ENCODE assay signal across 10 mouse cellular contexts in genomic region chr8:84759126-84759525, GRCm38 (mm10). TPM values are rescaled to one million over a fixed set of nuclear protein-coding genes. Genes with fewer than 3 reads are reported as not detected.
DNase-seq lines count a peak whose midpoint lies in the region; ATAC-seq and TF ChIP-seq lines count a peak whose summit lies in the region.
"Had no signal": no experiment of that assay in that cellular context is flagged by ENCODE, and none has a peak within 500 bp of the region (broad histone marks: within the 10 kb centered on the region; RNA-seq: fewer than 3 reads in every experiment).

No protein-coding gene starts in this region.

- TF ChIP-seq EP300 in liver, postnatal 0 days (IDR thresholded peaks at IDR 0.05; ENCODE audit: low read depth) = no peak

- WGBS in forebrain, embryonic 15.5 days = 63% methylated on average over 7 of the region's 7 CpGs
- WGBS in forebrain, embryonic 14.5 days = 68% methylated on average over 7 of the region's 7 CpGs
- WGBS in liver, postnatal 0 days (ENCODE audit: insufficient replicate concordance) = 59% methylated on average over 7 of the region's 7 CpGs

- H3K4me2 ChIP-seq in forebrain, embryonic 15.5 days (replicated peaks) = no peak overlapping the region; the same call in 1 of the 2 replicates
- H3K4me2 ChIP-seq in forebrain, embryonic 14.5 days (ENCODE audit: low read length) = no peak overlapping the region
- no peak overlapping the region for H3K4me2 ChIP-seq in liver, postnatal 0 days (ENCODE audit: low read depth, low read length)
- H3K4me2 ChIP-seq: liver, embryonic 15.5 days had no signal

- TF ChIP-seq CTCF in liver, postnatal 0 days (IDR thresholded peaks at IDR 0.05; ENCODE audit: low read depth) = peak; percentile 73

- H3K4me3 ChIP-seq in forebrain, embryonic 15.5 days = no peak overlapping the region
- no peak overlapping the region for H3K4me3 ChIP-seq in forebrain, embryonic 14.5 days (ENCODE audit: low read depth, low read length)
- H3K4me3 ChIP-seq in liver, postnatal 0 days (ENCODE audit: low read depth, low read length) = no peak overlapping the region
- H3K4me3 ChIP-seq: liver, embryonic 15.5 days had no signal

- peaks cover 83% of the 10 kb centered on the region for H3K4me1 ChIP-seq in forebrain, embryonic 15.5 days
- peaks cover 17% of the 10 kb centered on the region for H3K4me1 ChIP-seq in forebrain, embryonic 14.5 days (ENCODE audit: control insufficient read depth, insufficient read depth, low read length)
- H3K4me1 ChIP-seq in liver, postnatal 0 days (ENCODE audit: insufficient read depth) = no peaks in the 10 kb centered on the region
- H3K4me1 ChIP-seq: liver, embryonic 15.5 days had no signal

- peaks cover 15% of the 10 kb centered on the region; the same call in 1 of the 2 replicates for H3K36me3 ChIP-seq in forebrain, embryonic 15.5 days
- H3K36me3 ChIP-seq in forebrain, embryonic 14.5 days (ENCODE audit: control insufficient read depth, insufficient read depth, low read length) = peaks cover 50% of the 10 kb centered on the region
- H3K36me3 ChIP-seq in liver, postnatal 0 days (replicated peaks; ENCODE audit: insufficient read depth, low read length) = no peaks in the 10 kb centered on the region
- H3K36me3 ChIP-seq: liver, embryonic 15.5 days had no signal

- no peak for ATAC-seq in forebrain, embryonic 15.5 days (replicated peaks)
- no peak for ATAC-seq in forebrain, embryonic 14.5 days
- ATAC-seq in liver, postnatal 0 days = peak; percentile 47
- no peak for ATAC-seq in frontal cortex, adult (ENCODE audit: low TSS enrichment)

- H3K9me3 ChIP-seq in forebrain, embryonic 15.5 days = no peaks in the 10 kb centered on the region
- no peaks in the 10 kb centered on the region for H3K9me3 ChIP-seq in forebrain, embryonic 14.5 days (replicated peaks; ENCODE audit: control insufficient read depth, low read length)
- H3K9me3 ChIP-seq in liver, postnatal 0 days (ENCODE audit: low read length) = no peaks in the 10 kb centered on the region
- H3K9me3 ChIP-seq: liver, embryonic 15.5 days had no signal

- H3K27ac ChIP-seq in forebrain, embryonic 15.5 days (replicated peaks) = peak overlapping the region; percentile 19
- H3K27ac ChIP-seq in forebrain, embryonic 14.5 days (ENCODE audit: low read depth, low read length) = no peak overlapping the region
- H3K27ac ChIP-seq in liver, postnatal 0 days (ENCODE audit: low read depth) = no peak overlapping the region
- H3K27ac ChIP-seq: liver, embryonic 15.5 days had no signal

- DNase-seq in forebrain, embryonic 14.5 days (ENCODE audit: low spot score) = no peak
- peak; percentile 27 for DNase-seq in A20 (ENCODE audit: low read depth, low spot score)
- peak; percentile 66 to 73 for DNase-seq in cerebellum, postnatal 10 days
- DNase-seq in liver, postnatal 0 days = peak; percentile 40
- no peak for DNase-seq in embryo, embryonic 10 days (ENCODE audit: low spot score)
- no peak for DNase-seq in right cerebral cortex, adult 18-20 months
- DNase-seq: right cerebral cortex, postnatal 25 days had no signal

- no peak overlapping the region for H3K9ac ChIP-seq in forebrain, embryonic 15.5 days (replicated peaks)
- no peak overlapping the region for H3K9ac ChIP-seq in forebrain, embryonic 14.5 days (ENCODE audit: low read length)
- no peak overlapping the region for H3K9ac ChIP-seq in liver, postnatal 0 days (replicated peaks)
- H3K9ac ChIP-seq: liver, embryonic 15.5 days had no signal

- H3K27me3 ChIP-seq in forebrain, embryonic 15.5 days = no peaks in the 10 kb centered on the region
- H3K27me3 ChIP-seq in forebrain, embryonic 14.5 days (replicated peaks; ENCODE audit: control insufficient read depth, insufficient read depth, low read length) = no peaks in the 10 kb centered on the region
- no peaks in the 10 kb centered on the region for H3K27me3 ChIP-seq in liver, postnatal 0 days (ENCODE audit: insufficient read depth, low read length)

RNA-seq across cellular contexts. Expression of gene G430095P16Rik, which starts 36.3 kb away (rescaled TPM):
- polyA plus RNA-seq in forebrain, embryonic 15.5 days (2015; fragmentation: Nextera tagmentation; extraction: Ambion mirVana) = 2.7 TPM in 2 replicates
- 1.5 and 1.7 TPM in 2 replicates for polyA plus RNA-seq in forebrain, embryonic 14.5 days (2014; fragmentation: Nextera tagmentation; extraction: Ambion mirVana)
- 4.8 and 6.3 TPM in 2 replicates for polyA plus RNA-seq in liver, postnatal 0 days (2015; fragmentation: Nextera tagmentation; extraction: Ambion mirVana)

RNA-seq across cellular contexts. Expression of gene Nfix, which starts 41.0 kb away (rescaled TPM):
- 413 and 445 TPM in 2 replicates for polyA plus RNA-seq in forebrain, embryonic 15.5 days (2015; fragmentation: Nextera tagmentation; extraction: Ambion mirVana)
- 237 and 318 TPM in 2 replicates for polyA plus RNA-seq in forebrain, embryonic 14.5 days (2014; fragmentation: Nextera tagmentation; extraction: Ambion mirVana)
- 4.7 and 5.4 TPM in 2 replicates for polyA plus RNA-seq in liver, postnatal 0 days (2015; fragmentation: Nextera tagmentation; extraction: Ambion mirVana)

RNA-seq across cellular contexts. Expression of gene Lyl1, which starts 57.9 kb away (rescaled TPM):
- polyA plus RNA-seq in forebrain, embryonic 15.5 days (2015; fragmentation: Nextera tagmentation; extraction: Ambion mirVana) = 2.1 and 2.5 TPM in 2 replicates
- 2.9 and 3.8 TPM in 2 replicates for polyA plus RNA-seq in forebrain, embryonic 14.5 days (2014; fragmentation: Nextera tagmentation; extraction: Ambion mirVana)
- polyA plus RNA-seq in liver, postnatal 0 days (2015; fragmentation: Nextera tagmentation; extraction: Ambion mirVana) = 24.6 and 25.7 TPM in 2 replicates

Comparison
In these comparisons a context has a peak if more than half of its experiments do, and no peak if none do; other contexts are left out.
1. DNase-seq: peak in A20 (single experiment), cerebellum, postnatal 10 days (2 of 2) and liver, postnatal 0 days (single experiment); none in forebrain, embryonic 14.5 days (single experiment), embryo, embryonic 10 days (single experiment) and right cerebral cortex, adult 18-20 months (single experiment).
2. RNA of gene Nfix, which starts 41.0 kb away (polyA plus RNA-seq): 413 to 445 TPM in forebrain, embryonic 15.5 days and 237 to 318 TPM in forebrain, embryonic 14.5 days; 4.7 to 5.4 TPM in liver, postnatal 0 days; every median in the first group is over 10 times any median in the second.